Mouse (Mus musculus): ENCODE data around the gene Tcea3.

Tcea3 gene

DNA sequence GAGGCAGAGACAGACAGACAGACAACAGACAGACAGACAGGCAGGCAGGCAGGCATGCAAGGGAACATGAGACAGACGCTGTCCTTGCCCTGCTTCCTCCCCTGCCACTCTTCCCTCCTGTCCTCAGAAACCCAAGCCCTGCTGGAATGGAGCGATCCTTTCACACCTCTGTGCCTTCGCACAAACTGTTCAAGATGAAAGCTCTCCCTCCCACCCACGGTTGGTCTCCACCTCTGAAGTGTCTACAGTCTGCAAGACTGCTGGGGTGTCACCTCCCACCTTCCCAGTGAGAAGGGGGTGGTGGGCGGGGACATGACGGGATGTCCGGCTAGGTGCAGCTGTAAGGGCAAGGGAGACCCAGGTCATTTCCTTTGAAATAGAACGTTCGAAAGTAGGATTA lies 34.1 kb downstream of the Tcea3 start:
- DNase-seq (ENCODE audit: low spot score): no peak

DNA sequence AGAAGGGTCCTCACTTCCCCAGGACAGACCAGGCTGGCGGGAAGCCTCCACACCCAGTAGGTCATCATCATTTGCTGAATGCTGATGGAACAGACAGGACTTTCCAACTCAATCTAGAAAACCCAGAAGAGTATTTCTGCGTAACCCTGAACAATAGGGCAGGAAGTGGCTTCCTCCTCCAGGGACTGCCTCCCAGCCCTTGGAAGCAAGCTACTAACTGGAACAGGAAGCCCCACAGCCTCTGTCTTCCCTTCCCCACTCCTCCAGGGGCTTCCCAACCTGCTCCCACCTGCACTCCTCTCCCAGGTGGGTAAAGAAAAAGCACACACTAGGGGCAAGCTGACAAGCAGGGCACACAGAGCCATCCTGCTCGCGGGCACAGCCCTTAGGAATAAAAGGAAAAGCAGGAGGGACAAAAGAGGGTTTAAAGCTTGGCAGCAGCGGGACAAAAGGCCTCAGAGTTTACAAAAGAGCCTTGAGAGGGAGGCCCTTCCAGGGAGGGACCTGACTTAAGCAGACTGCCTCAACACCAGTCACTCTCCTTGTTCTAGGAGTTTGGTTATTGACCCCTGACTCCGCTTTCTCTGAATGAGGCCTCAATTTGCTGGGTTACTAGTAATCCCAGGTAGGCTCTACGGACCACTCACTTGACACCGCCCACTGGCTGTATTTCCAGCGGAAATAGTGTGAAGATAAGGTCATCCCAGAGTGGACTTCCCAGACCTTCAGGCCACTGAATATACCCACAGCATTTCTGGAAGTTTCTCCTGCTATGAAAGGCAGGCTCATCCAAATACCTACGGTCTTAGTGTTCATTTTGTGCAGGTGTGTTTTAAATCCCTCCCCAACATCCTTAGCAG lies 35.3 kb downstream of the Tcea3 start:
- DNase-seq (ENCODE audit: low spot score): no peak

DNA sequence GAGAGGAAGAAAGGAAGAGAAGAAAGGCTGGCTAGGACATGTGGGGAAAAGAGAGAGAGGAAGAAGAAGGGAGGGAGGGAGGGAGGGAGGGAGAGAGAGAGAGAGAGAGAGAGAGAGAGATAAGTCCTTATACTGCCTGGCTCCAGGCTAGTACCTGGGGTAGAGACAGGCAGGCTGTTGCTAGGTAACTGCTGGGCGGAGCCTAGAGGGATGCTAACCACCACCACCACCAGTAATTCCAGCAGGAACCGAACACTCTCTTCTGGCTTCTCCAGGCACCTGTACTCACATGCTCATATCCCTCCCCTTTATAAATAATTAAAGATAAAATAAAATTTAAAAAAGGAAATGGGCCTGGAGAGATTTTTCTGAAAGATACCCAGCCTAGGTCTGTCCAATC lies 36.3 kb downstream of the Tcea3 start:
- DNase-seq (ENCODE audit: low spot score): peak; percentile 74

DNA sequence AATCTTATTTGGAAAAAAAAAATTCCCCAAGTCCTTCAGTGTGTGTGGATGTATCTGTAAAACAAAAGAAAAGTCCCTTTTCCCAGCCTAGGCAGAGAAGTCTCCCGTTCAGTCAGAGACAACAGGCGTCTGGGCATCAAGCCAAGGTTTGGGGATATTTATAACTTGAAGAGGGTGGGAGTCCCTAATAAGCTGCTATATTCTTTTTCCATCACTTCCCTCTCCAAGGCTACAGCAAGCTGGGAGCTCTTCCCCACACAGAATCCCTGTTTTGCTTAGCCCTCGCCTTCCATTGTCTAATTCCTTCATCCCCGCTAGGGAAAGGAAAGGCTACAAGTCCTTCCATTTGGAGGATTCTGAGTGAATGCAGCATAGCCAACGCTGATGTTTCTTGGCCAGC lies 36.9 kb downstream of the Tcea3 start, which contains the start of gene Zfp46:
TSS of gene Zfp46 (plus strand) at position 229 of the 400 bp plus-strand sequence.
- peak; percentile 86 for DNase-seq (ENCODE audit: low spot score)

DNA sequence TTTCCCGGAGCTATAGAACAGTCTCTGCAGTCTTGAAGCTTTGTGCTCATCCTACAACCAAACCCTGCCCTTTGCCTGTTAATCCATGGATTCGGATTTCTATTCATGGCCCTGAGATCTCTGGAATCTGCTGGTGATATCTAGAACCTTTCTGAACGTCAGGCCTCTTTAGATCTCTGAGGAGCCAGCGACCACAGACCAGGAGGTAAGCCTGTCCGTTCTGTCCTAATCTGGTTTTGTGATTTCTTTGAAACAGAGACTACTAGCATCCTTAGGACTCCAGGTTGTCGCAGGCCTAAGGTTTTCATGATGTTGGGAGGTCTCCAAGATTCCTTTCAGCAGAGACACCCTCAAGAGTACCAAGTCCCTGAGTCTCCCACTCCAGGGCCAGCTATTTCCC lies 37.4 kb downstream of the Tcea3 start:
- DNase-seq (ENCODE audit: low spot score): no peak

DNA sequence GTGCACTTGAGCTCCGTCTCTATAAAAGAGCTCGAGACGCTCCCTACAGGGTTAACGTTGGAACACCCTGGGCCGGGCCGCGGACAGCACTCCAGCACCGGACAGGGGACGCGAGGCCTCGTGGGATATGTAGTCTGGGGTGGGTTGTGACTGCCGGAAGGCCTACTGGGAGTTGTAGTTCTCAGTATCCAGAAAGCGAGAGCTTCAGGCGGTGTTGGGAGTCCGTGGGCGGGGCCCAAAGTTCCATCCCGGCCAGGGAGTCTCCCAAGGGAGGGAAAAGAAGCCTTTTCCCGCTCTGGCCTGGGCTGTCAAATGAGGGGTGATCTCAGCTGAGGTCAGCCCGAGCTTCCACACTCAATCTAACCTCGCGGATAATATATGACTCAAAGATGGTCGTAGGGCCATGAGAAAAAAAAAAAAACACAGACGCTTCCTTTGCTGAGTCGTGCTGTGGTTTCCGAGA lies 37.9 kb downstream of the Tcea3 start:
- peak; percentile 98 for DNase-seq (ENCODE audit: low spot score)

DNA sequence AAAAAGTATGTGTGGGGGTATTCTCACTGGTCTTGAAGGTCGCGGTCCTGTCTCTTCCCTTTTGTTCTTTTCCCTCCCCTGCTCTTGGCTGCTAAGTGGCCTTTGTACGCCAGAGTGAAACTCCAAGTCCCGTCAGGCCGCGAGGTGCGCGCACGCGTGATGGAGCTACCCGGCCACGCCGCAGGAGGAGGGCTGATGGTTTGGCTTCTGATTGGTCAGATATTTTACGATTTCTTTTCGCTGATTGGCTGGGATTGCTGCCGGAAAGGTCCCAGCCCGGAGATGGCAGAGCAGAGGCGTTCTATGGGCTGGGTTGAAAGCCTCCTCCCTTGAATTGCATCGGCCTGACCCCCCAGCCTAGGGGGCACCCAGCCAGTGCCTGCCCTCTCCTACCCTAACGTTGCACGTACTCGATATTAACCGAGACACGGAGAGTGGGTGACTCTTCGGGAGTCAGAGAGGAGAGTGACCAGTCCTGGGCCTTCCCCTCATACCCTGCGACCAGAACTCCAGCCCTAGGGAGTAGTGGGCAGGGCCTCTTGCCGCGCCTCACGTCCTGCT lies 38.4 kb downstream of the Tcea3 start:
- DNase-seq (ENCODE audit: low spot score): peak; percentile 99

DNA sequence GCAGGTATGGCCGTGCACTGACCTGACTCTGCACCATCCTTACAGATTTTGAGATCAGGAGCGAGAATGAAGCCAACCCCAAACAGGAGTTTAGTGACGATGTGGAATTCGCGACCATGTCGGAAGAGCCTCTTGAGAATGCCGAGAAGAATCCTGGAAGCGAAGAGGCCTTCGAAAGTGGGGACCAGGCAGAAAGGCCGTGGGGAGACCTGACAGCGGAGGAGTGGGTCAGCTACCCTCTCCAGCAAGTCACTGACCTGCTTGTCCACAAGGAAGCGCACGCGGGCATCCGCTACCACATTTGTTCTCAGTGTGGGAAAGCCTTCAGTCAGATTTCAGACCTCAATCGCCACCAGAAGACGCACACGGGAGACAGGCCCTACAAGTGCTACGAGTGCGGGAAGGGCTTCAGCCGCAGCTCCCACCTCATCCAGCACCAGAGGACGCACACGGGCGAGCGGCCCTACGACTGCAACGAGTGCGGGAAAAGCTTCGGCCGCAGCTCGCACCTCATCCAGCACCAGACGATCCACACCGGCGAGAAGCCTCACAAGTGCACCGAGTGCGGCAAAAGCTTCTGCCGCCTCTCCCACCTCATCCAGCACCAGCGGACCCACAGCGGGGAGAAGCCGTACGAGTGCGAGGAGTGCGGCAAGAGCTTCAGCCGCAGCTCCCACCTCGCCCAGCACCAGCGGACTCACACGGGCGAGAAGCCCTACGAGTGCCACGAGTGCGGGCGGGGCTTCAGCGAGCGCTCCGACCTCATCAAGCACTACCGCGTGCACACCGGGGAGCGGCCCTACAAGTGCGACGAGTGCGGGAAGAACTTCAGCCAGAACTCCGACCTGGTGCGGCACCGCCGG lies 42.6 kb downstream of the Tcea3 start:
- DNase-seq (ENCODE audit: low spot score): no peak

DNA sequence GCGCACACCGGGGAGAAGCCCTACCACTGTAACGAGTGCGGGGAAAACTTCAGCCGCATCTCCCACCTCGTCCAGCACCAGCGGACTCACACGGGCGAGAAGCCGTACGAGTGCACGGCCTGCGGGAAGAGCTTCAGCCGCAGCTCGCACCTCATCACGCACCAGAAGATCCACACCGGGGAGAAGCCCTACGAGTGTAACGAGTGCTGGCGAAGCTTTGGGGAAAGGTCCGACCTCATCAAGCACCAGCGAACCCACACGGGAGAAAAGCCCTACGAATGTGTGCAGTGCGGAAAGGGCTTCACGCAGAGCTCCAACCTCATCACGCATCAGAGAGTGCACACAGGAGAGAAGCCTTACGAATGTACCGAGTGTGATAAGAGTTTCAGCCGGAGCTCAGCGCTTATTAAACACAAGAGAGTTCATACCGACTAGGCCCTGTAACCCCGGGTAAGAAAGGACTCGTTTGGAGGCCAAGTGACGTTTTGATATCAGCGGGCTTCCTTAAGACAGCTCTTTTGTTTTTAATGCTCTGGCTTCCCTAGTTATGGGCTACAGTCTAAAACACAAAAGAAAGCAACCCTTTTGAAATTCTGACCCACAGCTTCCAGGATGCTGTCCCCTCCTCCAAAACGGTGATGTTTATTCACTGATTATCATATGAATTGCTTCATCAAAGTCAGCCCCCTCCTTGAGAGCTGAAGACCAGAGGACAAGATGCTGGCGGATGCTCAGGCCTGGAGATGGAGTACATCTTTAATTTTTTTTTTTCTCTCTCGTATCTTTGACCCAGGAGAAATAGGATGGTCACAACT lies 43.5 kb downstream of the Tcea3 start:
- DNase-seq (ENCODE audit: low spot score): no peak

DNA sequence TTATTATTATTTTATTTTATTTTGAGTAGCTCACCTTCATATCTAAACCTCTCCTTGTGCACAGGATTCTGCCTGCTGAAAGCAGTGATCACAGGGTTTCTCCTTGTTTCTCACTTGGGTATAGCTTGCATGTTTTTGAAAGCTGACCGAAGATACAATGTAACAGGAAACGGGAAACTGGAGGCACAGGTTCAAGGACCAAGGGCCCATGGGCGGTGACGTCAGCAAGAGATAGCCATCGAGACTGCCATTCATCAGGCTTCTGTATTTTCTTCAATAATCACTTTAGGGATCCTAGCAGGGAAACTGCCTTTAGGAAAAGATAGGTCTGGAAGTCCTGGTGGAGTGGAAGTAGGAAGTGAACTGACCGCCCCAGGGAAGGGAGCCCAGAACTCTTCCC lies 44.2 kb downstream of the Tcea3 start:
- no peak for DNase-seq (ENCODE audit: low spot score)

DNA sequence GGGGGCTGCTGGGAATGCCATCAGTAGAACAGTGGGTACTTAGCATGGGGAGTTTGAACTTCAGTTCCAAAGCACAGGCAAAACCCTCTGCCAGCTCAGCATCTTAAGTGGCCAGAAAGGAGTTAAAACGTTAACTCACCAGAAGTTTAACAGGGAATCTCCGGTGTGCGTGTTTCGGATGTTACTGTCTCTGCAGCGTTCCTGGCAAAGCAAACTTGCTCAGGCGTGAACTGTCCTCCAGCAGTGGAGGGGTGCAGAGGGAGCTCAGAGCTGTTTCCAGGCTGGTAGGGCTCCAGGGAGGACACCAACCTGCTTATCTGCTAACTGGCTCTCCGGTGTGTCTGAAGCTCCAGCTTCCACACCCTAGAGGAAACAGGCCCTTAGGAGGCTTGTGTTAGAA lies 48.4 kb downstream of the Tcea3 start:
- DNase-seq (ENCODE audit: low spot score): no peak

DNA sequence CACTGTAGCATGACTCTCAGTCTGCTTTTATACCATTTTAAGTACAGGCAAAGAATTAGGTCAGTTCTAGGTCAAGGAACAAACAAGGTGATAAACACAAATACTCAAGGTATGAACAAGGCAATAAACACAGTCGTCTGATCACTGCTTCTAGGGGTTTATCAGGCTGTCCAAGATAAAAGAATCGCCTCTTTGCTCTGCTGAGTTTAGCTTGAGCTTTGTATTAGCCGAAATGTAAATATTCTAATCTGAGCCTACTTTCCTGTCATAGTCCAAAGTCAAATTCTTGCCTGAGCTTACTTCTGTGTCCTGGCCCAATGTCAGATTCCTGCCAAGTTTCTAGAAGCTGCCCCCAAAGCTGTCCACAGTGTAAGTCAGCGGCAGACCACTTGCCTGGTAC lies 54.9 kb downstream of the Tcea3 start:
- no peak for DNase-seq (ENCODE audit: low spot score)

DNA sequence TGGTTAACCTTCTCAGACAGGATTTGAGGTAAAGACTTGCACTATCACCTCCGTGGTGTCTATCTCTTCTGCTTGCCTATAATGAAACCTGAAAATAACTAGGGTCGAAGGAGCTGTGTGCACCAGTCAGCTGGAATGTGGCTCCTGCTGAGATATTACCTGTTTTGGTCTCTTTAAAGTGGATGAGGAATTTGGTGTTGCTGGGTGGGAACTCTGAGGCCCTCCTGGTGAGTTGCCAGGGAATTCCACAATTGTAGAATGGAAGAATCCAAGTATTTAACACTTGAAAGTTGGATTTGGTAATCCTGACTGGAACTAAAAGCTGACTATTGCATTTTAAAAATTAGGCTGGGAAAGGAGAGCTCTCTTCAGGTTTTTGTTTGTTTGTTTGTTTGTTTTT lies 56.7 kb downstream of the Tcea3 start:
- no peak for DNase-seq (ENCODE audit: low spot score)

DNA sequence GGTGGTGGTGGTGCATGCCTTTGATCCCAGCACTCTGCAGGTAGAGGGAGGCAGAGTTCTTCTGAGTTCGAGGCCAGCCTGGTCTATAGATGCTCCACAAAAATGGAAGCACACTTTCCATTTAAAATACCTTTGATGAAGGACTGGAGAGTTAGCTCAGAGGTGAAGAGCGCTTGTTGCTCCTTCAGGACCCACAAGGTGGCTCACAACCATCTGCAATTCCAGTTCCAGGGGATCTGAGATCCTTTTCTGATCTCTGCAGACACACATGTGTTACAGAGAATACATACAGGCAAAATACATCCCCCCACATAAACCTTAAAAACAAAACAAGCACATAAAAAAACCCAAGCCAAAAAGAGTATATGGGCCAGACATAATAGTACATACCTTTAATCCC lies 60.8 kb downstream of the Tcea3 start:
- DNase-seq (ENCODE audit: low spot score): peak; percentile 44

DNA sequence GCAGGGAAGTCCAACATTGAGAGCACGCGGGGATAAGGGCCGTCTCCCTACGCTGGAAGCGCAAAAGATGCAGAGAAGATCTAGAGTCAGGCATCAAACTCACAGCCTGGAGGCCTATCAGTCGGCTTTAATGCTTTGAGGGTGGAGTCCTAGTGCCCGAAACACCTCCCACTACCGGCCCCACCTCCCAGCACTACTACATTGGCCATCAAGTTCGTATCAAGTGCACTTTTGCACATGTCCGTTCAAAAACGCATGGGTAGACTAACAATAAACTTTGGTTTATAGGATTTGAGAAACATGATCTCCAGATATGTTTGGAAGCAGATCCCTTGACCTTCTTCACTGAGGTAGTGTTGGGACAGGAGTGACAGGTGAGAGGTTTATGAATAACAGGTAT lies 62.3 kb downstream of the Tcea3 start:
- DNase-seq (ENCODE audit: low spot score): peak; percentile 81

DNA sequence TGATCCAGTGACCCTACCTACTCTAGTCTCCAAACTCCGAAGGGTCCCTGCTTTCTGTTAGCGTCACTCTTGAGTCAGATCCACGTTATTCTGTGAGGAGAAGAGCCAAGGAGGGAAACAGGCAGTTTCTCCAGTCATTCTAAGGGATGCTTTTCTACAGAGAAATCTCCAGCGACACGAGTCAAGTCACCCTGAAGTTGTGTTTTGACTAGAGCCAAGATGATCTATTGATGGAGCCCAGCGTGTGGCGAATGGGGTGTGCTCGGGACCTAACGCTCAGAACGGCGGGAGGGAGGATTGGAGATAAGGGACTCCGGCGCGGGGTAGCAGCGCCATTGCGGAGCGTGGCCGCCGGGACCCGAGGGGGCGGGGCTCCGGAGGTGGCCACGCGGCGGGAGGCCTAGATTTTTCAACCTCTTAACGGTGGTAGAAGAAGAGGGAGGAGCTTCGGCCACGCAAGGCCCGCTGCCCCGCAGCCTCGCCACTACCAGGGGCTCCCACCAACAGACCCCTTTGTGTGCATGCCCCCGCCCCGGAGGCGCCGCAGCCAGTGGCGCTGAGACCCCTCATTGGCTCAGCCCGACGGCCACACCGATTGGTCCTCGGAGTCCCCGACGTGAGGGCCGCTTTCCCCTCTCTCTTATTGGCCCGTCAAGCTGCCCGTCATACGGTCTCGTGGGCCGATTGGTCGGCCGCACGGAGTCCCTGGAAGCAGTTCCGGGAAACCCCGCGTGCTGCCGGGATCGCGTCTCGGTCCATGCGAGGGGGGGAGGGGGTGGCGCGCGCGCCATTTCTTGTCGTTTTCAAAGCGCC lies 62.9 kb downstream of the Tcea3 start, which contains the start of gene Hnrnpr:
TSS of gene Hnrnpr (plus strand) at position 714 of the 813 bp plus-strand sequence.
- peak; percentile 100 for DNase-seq (ENCODE audit: low spot score)

DNA sequence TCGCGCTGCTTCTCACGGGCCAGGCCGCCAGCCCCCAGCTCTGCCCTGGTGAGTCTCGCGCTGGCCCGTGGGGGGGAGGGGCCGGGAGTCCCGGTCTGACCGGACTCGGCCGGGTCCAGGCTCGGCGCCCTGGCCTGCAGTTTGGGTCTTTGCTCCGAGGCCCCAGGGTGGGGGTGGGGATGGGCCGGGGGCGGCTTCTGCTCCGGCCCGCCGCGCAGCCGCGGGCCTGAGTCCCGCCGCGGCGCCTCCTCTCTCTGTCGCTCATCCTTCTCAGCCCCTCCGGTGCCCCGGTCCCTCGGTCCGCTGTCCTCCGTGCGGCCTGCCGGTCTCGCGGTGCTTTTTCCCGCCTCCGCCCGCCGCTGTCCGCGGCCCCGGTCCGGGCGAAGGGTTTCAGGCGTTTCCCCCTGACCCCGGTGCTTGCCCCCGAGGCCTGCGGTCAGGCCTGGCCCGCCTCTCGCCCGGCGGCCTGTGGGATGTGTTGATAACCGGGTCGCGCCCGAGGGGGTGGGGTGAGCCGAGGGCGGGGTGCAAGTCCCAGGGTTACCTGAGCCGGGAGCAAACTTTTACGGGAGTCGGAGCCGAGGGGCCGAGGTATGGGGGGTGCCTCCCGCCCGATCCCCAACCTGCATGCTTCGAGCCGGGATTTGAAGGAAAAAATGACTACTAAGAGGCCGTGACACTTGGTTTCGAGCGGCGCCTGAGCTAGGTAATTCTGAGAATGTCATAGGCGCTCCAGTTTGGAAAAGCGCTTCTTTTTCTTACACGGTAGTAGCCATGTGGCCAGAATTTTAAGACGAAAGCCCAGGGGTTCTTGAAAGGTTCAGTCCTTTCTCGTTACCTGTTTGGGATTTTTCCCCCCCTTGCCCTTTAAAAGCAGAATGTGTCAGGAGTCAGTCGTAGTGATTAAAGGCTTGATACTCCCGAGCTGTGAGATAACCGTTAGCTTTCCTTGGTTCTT lies 63.8 kb downstream of the Tcea3 start:
- DNase-seq (ENCODE audit: low spot score): peak; percentile 55

DNA sequence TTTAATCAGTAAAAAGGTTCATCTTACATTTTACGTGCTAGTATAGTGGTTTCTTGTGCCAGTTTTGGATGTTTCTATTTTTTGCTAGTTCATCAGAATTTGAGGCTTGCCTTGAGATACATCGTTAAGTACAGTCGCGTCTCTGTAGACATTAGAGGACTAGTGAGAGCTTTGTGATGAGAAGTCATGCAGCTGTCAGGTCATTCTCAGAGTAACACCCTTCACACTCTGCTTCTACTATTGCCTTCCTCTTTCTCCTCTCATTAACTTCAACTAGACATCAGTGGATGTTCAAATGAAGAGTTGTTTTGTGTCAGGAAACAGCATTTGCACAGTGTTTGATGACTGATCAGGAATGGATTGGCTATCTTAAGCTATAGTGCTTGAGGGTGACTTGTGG lies 65.1 kb downstream of the Tcea3 start:
- no peak for DNase-seq (ENCODE audit: low spot score)

DNA sequence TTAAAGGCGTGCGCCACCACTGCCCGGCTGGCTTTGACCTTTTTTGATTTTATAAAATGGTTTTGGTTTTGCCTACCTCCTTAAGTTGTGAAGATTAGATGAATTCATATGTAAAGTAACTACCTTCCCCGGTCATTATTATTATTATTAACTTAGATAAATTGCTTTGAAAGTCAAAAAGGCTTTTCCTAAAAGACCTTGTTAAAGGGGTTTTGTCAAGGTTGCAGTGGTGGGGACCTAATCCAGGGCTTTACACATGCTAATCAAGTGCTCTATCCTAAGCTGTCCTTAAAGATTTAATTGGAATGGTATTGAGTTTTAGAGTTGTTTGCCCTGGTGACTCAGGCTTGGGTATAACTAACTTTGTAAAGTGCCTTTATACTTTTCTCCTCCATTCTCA lies 70.1 kb downstream of the Tcea3 start:
- no peak for DNase-seq (ENCODE audit: low spot score)

DNA sequence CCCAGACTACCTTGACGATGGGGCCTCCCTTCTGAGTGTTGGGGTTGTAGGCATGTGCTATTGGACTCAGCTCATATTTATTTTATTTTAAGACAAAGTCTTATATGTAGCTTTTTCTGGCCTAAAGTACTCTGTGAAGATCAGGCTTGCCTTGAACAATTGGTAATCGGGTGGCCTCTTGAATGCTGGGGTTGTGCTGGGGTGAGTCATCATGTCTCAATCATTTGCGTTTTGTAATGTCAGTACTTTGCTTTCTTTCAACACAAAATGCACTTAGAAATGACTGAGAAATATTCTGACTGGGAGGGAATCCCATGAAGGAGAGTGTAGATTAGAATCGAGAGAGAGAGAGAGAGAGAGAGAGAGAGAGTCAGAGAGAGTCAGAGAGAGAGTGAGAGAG lies 72.5 kb downstream of the Tcea3 start:
- no peak for DNase-seq (ENCODE audit: low spot score)

Data from MN1 (cell line).